Mouse (Mus musculus) brain, embryonic 14.5 days (tissue): ENCODE data around the gene Fam213a.

Source experiments
- CTCF ChIP-seq: fragments of 200-500 bp; IDR thresholded peaks from 2 replicates; pipeline ENCODE4 v1.5.1; 2012; ENCODE audit warnings: inconsistent platforms, mild to moderate bottlenecking, moderate library complexity, borderline replicate concordance; ENCODE audit not compliant: insufficient read depth, insufficient read length; ENCODE audit errors: extremely low read depth
- POLR2A ChIP-seq: fragments of 200-500 bp; IDR thresholded peaks from 2 replicates; pipeline ENCODE4 v1.6.1; 2012; ENCODE audit warnings: mild to moderate bottlenecking, inconsistent platforms, borderline replicate concordance; ENCODE audit not compliant: poor library complexity, insufficient read depth, insufficient read length, severe bottlenecking; ENCODE audit errors: extremely low read depth

DNA sequence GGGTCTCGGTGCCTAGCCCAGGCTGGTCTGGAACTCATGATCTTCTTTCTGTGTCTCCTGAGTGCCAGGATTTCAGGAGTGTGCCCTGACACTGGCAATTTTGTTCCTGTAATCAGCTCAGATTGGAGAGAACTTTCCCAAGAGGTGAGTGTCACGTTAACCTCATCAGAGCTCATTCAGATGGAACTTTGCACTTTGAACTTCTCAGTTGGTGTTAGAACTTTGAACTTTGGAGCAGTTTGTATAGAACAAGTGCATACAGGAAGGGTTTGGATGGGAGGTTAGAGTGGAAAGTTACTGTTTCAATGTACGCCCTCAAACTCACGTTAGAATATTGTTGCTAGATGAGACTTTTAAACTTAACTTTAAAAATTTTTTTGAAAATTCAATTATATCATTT lies 15.7 kb upstream of the Fam213a start:
- TF ChIP-seq CTCF (no peak), POLR2A (no peak)
